ENCODE assay signal across 17 mouse cellular contexts in the genomic region with DNA sequence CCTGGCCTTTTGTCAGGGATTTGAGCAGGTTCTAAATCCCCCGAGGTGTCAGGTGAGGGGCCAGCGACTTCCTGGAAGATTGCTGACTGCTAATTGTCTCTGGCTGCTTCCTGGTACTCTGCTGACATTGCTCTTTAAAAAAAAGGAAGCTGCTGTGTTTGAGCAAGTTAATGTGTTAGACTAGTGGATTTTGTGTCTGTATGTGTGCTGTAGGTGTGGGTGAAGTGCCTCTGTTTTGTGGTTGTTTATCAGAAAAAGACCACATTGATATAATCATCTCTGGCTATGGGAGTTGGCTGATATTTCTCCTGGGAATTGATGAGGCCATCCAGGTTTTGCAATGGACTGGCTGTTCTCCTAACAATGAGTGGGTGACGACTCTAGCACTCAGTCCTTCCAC. TPM values are rescaled to one million over a fixed set of nuclear protein-coding genes. Genes with fewer than 3 reads are reported as not detected.
DNase-seq lines count a peak whose midpoint lies in the region; ATAC-seq and TF ChIP-seq lines count a peak whose summit lies in the region.
"Had no signal": no experiment of that assay in that cellular context is flagged by ENCODE, and none has a peak within 500 bp of the region (broad histone marks: within the 10 kb centered on the region; RNA-seq: fewer than 3 reads in every experiment).

No protein-coding gene starts in this region.

- WGBS in heart, embryonic 15.5 days: 24% methylated on average over 3 of the region's 3 CpGs
- WGBS in midbrain, embryonic 14.5 days: 43% methylated on average over 3 of the region's 3 CpGs
- WGBS in midbrain, embryonic 13.5 days: 44% methylated on average over 3 of the region's 3 CpGs
- 14% methylated on average over 3 of the region's 3 CpGs for WGBS in small intestine, adult 2 months
- WGBS in forebrain, embryonic 15.5 days: 31% methylated on average over 3 of the region's 3 CpGs

- H3K79me2 ChIP-seq in MEL (ENCODE audit: control insufficient read depth, insufficient read depth, low read length, poor library complexity): no peaks in the 10 kb centered on the region

- H3K9ac ChIP-seq in heart, embryonic 15.5 days: no peak overlapping the region
- H3K9ac ChIP-seq in midbrain, embryonic 14.5 days (replicated peaks; ENCODE audit: low read length): no peak overlapping the region
- H3K9ac ChIP-seq in midbrain, embryonic 13.5 days (replicated peaks): no peak overlapping the region
- no peak overlapping the region for H3K9ac ChIP-seq in MEL (ENCODE audit: control insufficient read depth, low read depth, low read length, poor library complexity, severe bottlenecking)
- H3K9ac ChIP-seq in forebrain, embryonic 15.5 days (replicated peaks): no peak overlapping the region
- H3K9ac ChIP-seq: limb, embryonic 12.5 days had no signal

- no peaks in the 10 kb centered on the region for H3K9me3 ChIP-seq in heart, embryonic 15.5 days (replicated peaks)
- H3K9me3 ChIP-seq in midbrain, embryonic 14.5 days (ENCODE audit: control insufficient read depth, low read length): no peaks in the 10 kb centered on the region
- no peaks in the 10 kb centered on the region for H3K9me3 ChIP-seq in midbrain, embryonic 13.5 days
- H3K9me3 ChIP-seq in MEL (replicated peaks; ENCODE audit: insufficient read depth, low read length): no peaks in the 10 kb centered on the region
- no peaks in the 10 kb centered on the region for H3K9me3 ChIP-seq in forebrain, embryonic 15.5 days
- H3K9me3 ChIP-seq: limb, embryonic 12.5 days had no signal

- no peak for TF ChIP-seq CTCF in MEL (IDR thresholded peaks at IDR 0.05 in 2 of 3, conservative IDR thresholded peaks at IDR 0.05 in 1 of 3; ENCODE audit: control insufficient read depth in 1 of 3, insufficient read depth in 1 of 3, low read depth in 2 of 3, low read length in 3 of 3, poor library complexity in 1 of 3, severe bottlenecking in 1 of 3)
- TF ChIP-seq CTCF in small intestine, adult 2 months (IDR thresholded peaks at IDR 0.05; ENCODE audit: extremely low read depth, insufficient read length, insufficient replicate concordance, low read depth, low read length): no peak

- no peaks in the 10 kb centered on the region for H3K27me3 ChIP-seq in heart, embryonic 15.5 days
- H3K27me3 ChIP-seq in midbrain, embryonic 14.5 days (ENCODE audit: control insufficient read depth, insufficient read depth, low read length): no peaks in the 10 kb centered on the region
- H3K27me3 ChIP-seq in midbrain, embryonic 13.5 days: no peaks in the 10 kb centered on the region
- no peaks in the 10 kb centered on the region for H3K27me3 ChIP-seq in MEL (ENCODE audit: control insufficient read depth in 1 of 2, insufficient read depth in 2 of 2, low read length in 2 of 2)
- no peaks in the 10 kb centered on the region for H3K27me3 ChIP-seq in small intestine, adult 2 months (ENCODE audit: control insufficient read depth, insufficient read depth, low read length)
- no peaks in the 10 kb centered on the region for H3K27me3 ChIP-seq in forebrain, embryonic 15.5 days
- H3K27me3 ChIP-seq: limb, embryonic 12.5 days; Patski had no signal

- no peak overlapping the region for H3K4me3 ChIP-seq in heart, embryonic 15.5 days
- H3K4me3 ChIP-seq in midbrain, embryonic 14.5 days (replicated peaks; ENCODE audit: low read depth, low read length): no peak overlapping the region
- no peak overlapping the region for H3K4me3 ChIP-seq in midbrain, embryonic 13.5 days (replicated peaks)
- H3K4me3 ChIP-seq in MEL (ENCODE audit: control insufficient read depth in 1 of 2, insufficient read depth in 1 of 2, low read depth in 2 of 2, low read length in 2 of 2): no peak overlapping the region
- H3K4me3 ChIP-seq in small intestine, adult 2 months (ENCODE audit: low read depth, low read length): no peak overlapping the region
- no peak overlapping the region for H3K4me3 ChIP-seq in forebrain, embryonic 15.5 days
- H3K4me3 ChIP-seq: limb, embryonic 12.5 days had no signal

- no peak for ATAC-seq in heart, embryonic 15.5 days (replicated peaks; ENCODE audit: insufficient number of reproducible peaks, insufficient read depth, low FRiP score, low read depth)
- no peak for ATAC-seq in midbrain, embryonic 14.5 days (ENCODE audit: low FRiP score, low TSS enrichment)
- ATAC-seq in midbrain, embryonic 13.5 days: no peak
- no peak for ATAC-seq in forebrain, embryonic 15.5 days (replicated peaks)
- ATAC-seq: Patski had no signal

- TF ChIP-seq POLR2A in MEL (IDR thresholded peaks at IDR 0.05; ENCODE audit: control insufficient read depth in 1 of 2, insufficient read depth in 1 of 2, low read depth in 1 of 2, low read length in 2 of 2, poor library complexity in 1 of 2): no peak
- no peak for TF ChIP-seq POLR2A in small intestine, adult 2 months (IDR thresholded peaks at IDR 0.05; ENCODE audit: low read depth, low read length)

- no peaks in the 10 kb centered on the region for H3K36me3 ChIP-seq in heart, embryonic 15.5 days
- no peaks in the 10 kb centered on the region for H3K36me3 ChIP-seq in midbrain, embryonic 14.5 days (ENCODE audit: control insufficient read depth, insufficient read depth, low read length)
- no peaks in the 10 kb centered on the region for H3K36me3 ChIP-seq in midbrain, embryonic 13.5 days
- H3K36me3 ChIP-seq in MEL (ENCODE audit: control insufficient read depth in 1 of 2, insufficient read depth in 2 of 2, low read length in 2 of 2): no peaks in the 10 kb centered on the region; a peak in 1 of 4 replicates
- no peaks in the 10 kb centered on the region for H3K36me3 ChIP-seq in small intestine, adult 2 months (ENCODE audit: control insufficient read depth, insufficient read depth, low read length)
- no peaks in the 10 kb centered on the region for H3K36me3 ChIP-seq in forebrain, embryonic 15.5 days
- H3K36me3 ChIP-seq: limb, embryonic 12.5 days had no signal

- H3K4me2 ChIP-seq in heart, embryonic 15.5 days: 0 out of 2 replicates have a peak overlapping the region, but pooled peaks have one; percentile 4
- H3K4me2 ChIP-seq in midbrain, embryonic 14.5 days (ENCODE audit: low read length): no peak overlapping the region
- no peak overlapping the region for H3K4me2 ChIP-seq in midbrain, embryonic 13.5 days (replicated peaks)
- no peak overlapping the region for H3K4me2 ChIP-seq in forebrain, embryonic 15.5 days (replicated peaks)
- H3K4me2 ChIP-seq: limb, embryonic 12.5 days had no signal

- no peak for DNase-seq in heart, postnatal 14 days
- peak; percentile 3 for DNase-seq in midbrain, embryonic 14.5 days
- peak; percentile 65 for DNase-seq in MEL (ENCODE audit: low read depth, low spot score)
- no peak for DNase-seq in embryo, embryonic 10 days (ENCODE audit: low spot score)
- DNase-seq: adrenal gland, adult 2 months; spleen, adult 18-20 months had no signal

- peaks cover 18% of the 10 kb centered on the region; the same call in 1 of the 2 replicates for H3K4me1 ChIP-seq in heart, embryonic 15.5 days (replicated peaks)
- H3K4me1 ChIP-seq in midbrain, embryonic 14.5 days (ENCODE audit: control insufficient read depth, insufficient read depth, low read length): no peaks in the 10 kb centered on the region
- H3K4me1 ChIP-seq in midbrain, embryonic 13.5 days (replicated peaks): peaks cover 12% of the 10 kb centered on the region
- H3K4me1 ChIP-seq in MEL (ENCODE audit: control insufficient read depth in 1 of 2, insufficient read depth in 2 of 2, low read length in 2 of 2): no peaks in the 10 kb centered on the region
- peaks cover 2% of the 10 kb centered on the region; the same call in 1 of the 2 replicates for H3K4me1 ChIP-seq in small intestine, adult 2 months (ENCODE audit: control insufficient read depth, insufficient read depth, insufficient read length, low read length)
- peaks cover 14% of the 10 kb centered on the region; the same call in 1 of the 2 replicates for H3K4me1 ChIP-seq in forebrain, embryonic 15.5 days
- H3K4me1 ChIP-seq: limb, embryonic 12.5 days had no signal

- TF ChIP-seq EP300 in MEL (IDR thresholded peaks at IDR 0.05; ENCODE audit: low read depth in 1 of 2, low read length in 2 of 2): peak in 1 of 2 experiments; percentile 29; a peak in 1 of 4 replicates

- TF ChIP-seq RAD21 in MEL (IDR thresholded peaks at IDR 0.05; ENCODE audit: low read depth, low read length): no peak

- H3K27ac ChIP-seq in heart, embryonic 15.5 days: no peak overlapping the region
- H3K27ac ChIP-seq in midbrain, embryonic 14.5 days (replicated peaks; ENCODE audit: low read depth, low read length): no peak overlapping the region
- H3K27ac ChIP-seq in midbrain, embryonic 13.5 days: no peak overlapping the region
- no peak overlapping the region for H3K27ac ChIP-seq in MEL (ENCODE audit: control insufficient read depth, low read depth, low read length)
- peak overlapping the region; percentile 62; the same call in 1 of the 2 replicates for H3K27ac ChIP-seq in small intestine, adult 2 months (ENCODE audit: insufficient read depth, low read depth, low read length)
- no peak overlapping the region for H3K27ac ChIP-seq in forebrain, embryonic 15.5 days (replicated peaks)
- H3K27ac ChIP-seq: limb, embryonic 12.5 days had no signal

- intact Hi-C loops in heart, postnatal 14 days (cut with DNase I): no loop called here

RNA-seq across cellular contexts. Expression of a gene that starts 2.5 kb away (rescaled TPM):
- 4.1 TPM in 2 replicates for polyA plus RNA-seq in heart, embryonic 15.5 days (2015; fragmentation: Nextera tagmentation; extraction: Ambion mirVana)
- total RNA-seq in heart, postnatal 14 days (2021): 1 to 10 TPM; 5.8 to 6.5 TPM
- polyA plus RNA-seq in midbrain, embryonic 14.5 days (2014; fragmentation: Nextera tagmentation; extraction: Ambion mirVana): 1.5 and 2.7 TPM in 2 replicates
- 2.2 and 2.6 TPM in 2 replicates for polyA plus RNA-seq in midbrain, embryonic 13.5 days (2015; fragmentation: Nextera tagmentation; extraction: Ambion mirVana)
- not detected in 2 replicates for total RNA-seq in MEL (2012; rRNA removed)
- not detected for polyA plus RNA-seq in MEL (2012; ENCODE audit: insufficient read depth in 1 of 2, insufficient read length in 2 of 2, low read depth in 1 of 2, low replicate concordance in 2 of 2, missing spikeins in 1 of 2)
- 21.1 and 27.1 TPM in 2 replicates for polyA plus RNA-seq in small intestine, adult 2 months (2012; rRNA removed)
- polyA plus RNA-seq in forebrain, embryonic 15.5 days (2015; fragmentation: Nextera tagmentation; extraction: Ambion mirVana): 2.6 and 3.8 TPM in 2 replicates

RNA-seq across cellular contexts. Expression of a gene that starts 2.6 kb away (rescaled TPM):
- 26.3 and 31.6 TPM in 2 replicates for polyA plus RNA-seq in heart, embryonic 15.5 days (2015; fragmentation: Nextera tagmentation; extraction: Ambion mirVana)
- 10 to 100 TPM; 45.7 to 58.6 TPM for total RNA-seq in heart, postnatal 14 days (2021)
- 9.6 and 12.7 TPM in 2 replicates for polyA plus RNA-seq in midbrain, embryonic 14.5 days (2014; fragmentation: Nextera tagmentation; extraction: Ambion mirVana)
- polyA plus RNA-seq in midbrain, embryonic 13.5 days (2015; fragmentation: Nextera tagmentation; extraction: Ambion mirVana): 7.4 and 10.6 TPM in 2 replicates
- not detected in 2 replicates for total RNA-seq in MEL (2012; rRNA removed)
- under 1 TPM in 1 of 2 experiments, not detected in 1; 0.18 TPM for polyA plus RNA-seq in MEL (2012; ENCODE audit: insufficient read depth in 1 of 2, insufficient read length in 2 of 2, low read depth in 1 of 2, low replicate concordance in 2 of 2, missing spikeins in 1 of 2)
- polyA plus RNA-seq in small intestine, adult 2 months (2012; rRNA removed): 120 and 130 TPM in 2 replicates
- polyA plus RNA-seq in forebrain, embryonic 15.5 days (2015; fragmentation: Nextera tagmentation; extraction: Ambion mirVana): 8.9 and 10.0 TPM in 2 replicates

RNA-seq across cellular contexts. Expression of a gene that starts 19.3 kb away (rescaled TPM):
- polyA plus RNA-seq in heart, embryonic 15.5 days (2015; fragmentation: Nextera tagmentation; extraction: Ambion mirVana): not detected in 2 replicates
- not detected for total RNA-seq in heart, postnatal 14 days (2021)
- 0.11 TPM in 1 of 2 replicates, not detected in the other for polyA plus RNA-seq in midbrain, embryonic 14.5 days (2014; fragmentation: Nextera tagmentation; extraction: Ambion mirVana)
- 0.03 TPM in 1 of 2 replicates, not detected in the other for polyA plus RNA-seq in midbrain, embryonic 13.5 days (2015; fragmentation: Nextera tagmentation; extraction: Ambion mirVana)
- total RNA-seq in MEL (2012; rRNA removed): not detected in 2 replicates
- polyA plus RNA-seq in MEL (2012; ENCODE audit: insufficient read depth in 1 of 2, insufficient read length in 2 of 2, low read depth in 1 of 2, low replicate concordance in 2 of 2, missing spikeins in 1 of 2): not detected
- 0.01 TPM in 1 of 2 replicates, not detected in the other for polyA plus RNA-seq in small intestine, adult 2 months (2012; rRNA removed)
- not detected in 2 replicates for polyA plus RNA-seq in forebrain, embryonic 15.5 days (2015; fragmentation: Nextera tagmentation; extraction: Ambion mirVana)
- total RNA-seq: layer of hippocampus, postnatal 10 days; megakaryocyte, adult 5-6 weeks had no signal
- polyA plus RNA-seq: adrenal gland, adult 2 months; hindbrain, embryonic 11.5 days; kidney, embryonic 14.5 days; limb, embryonic 12.5 days; Patski; thymus, postnatal 0 days had no signal

RNA-seq across cellular contexts. Expression of a gene that starts 20.7 kb away (rescaled TPM):
- not detected in 2 replicates for polyA plus RNA-seq in heart, embryonic 15.5 days (2015; fragmentation: Nextera tagmentation; extraction: Ambion mirVana)
- total RNA-seq in heart, postnatal 14 days (2021): not detected
- polyA plus RNA-seq in midbrain, embryonic 14.5 days (2014; fragmentation: Nextera tagmentation; extraction: Ambion mirVana): not detected in 2 replicates
- polyA plus RNA-seq in midbrain, embryonic 13.5 days (2015; fragmentation: Nextera tagmentation; extraction: Ambion mirVana): not detected in 2 replicates
- not detected in 2 replicates for total RNA-seq in MEL (2012; rRNA removed)
- not detected for polyA plus RNA-seq in MEL (2012; ENCODE audit: insufficient read depth in 1 of 2, insufficient read length in 2 of 2, low read depth in 1 of 2, low replicate concordance in 2 of 2, missing spikeins in 1 of 2)
- polyA plus RNA-seq in small intestine, adult 2 months (2012; rRNA removed): not detected in 2 replicates
- not detected in 2 replicates for polyA plus RNA-seq in forebrain, embryonic 15.5 days (2015; fragmentation: Nextera tagmentation; extraction: Ambion mirVana)
- total RNA-seq: adrenal gland, adult 2 months; layer of hippocampus, postnatal 10 days; megakaryocyte, adult 5-6 weeks had no signal
- polyA plus RNA-seq: adrenal gland, adult 2 months; limb, embryonic 12.5 days; Patski; thymus, postnatal 0 days had no signal

RNA-seq across cellular contexts. Expression of a gene that starts 30.2 kb away (rescaled TPM):
- 0.66 and 1.2 TPM in 2 replicates for polyA plus RNA-seq in heart, embryonic 15.5 days (2015; fragmentation: Nextera tagmentation; extraction: Ambion mirVana)
- 1 to 10 TPM in 1 of 2 experiments, under 1 TPM in 1; 0.43 to 1.1 TPM for total RNA-seq in heart, postnatal 14 days (2021)
- 1.1 TPM in 1 of 2 replicates, not detected in the other for polyA plus RNA-seq in midbrain, embryonic 14.5 days (2014; fragmentation: Nextera tagmentation; extraction: Ambion mirVana)
- 0.30 and 0.41 TPM in 2 replicates for polyA plus RNA-seq in midbrain, embryonic 13.5 days (2015; fragmentation: Nextera tagmentation; extraction: Ambion mirVana)
- 65.0 and 73.4 TPM in 2 replicates for total RNA-seq in MEL (2012; rRNA removed)
- 10 to 100 TPM in 1 of 2 experiments, not detected in 1; 49.2 TPM for polyA plus RNA-seq in MEL (2012; ENCODE audit: insufficient read depth in 1 of 2, insufficient read length in 2 of 2, low read depth in 1 of 2, low replicate concordance in 2 of 2, missing spikeins in 1 of 2)
- polyA plus RNA-seq in small intestine, adult 2 months (2012; rRNA removed): 9.7 and 15.0 TPM in 2 replicates
- 0.36 and 0.40 TPM in 2 replicates for polyA plus RNA-seq in forebrain, embryonic 15.5 days (2015; fragmentation: Nextera tagmentation; extraction: Ambion mirVana)
- polyA plus RNA-seq: hindbrain, embryonic 11.5 days; Patski had no signal

Comparison
In these comparisons a context has a peak if more than half of its experiments do, and no peak if none do; other contexts are left out.
1. DNase-seq: peak in midbrain, embryonic 14.5 days (single experiment) and MEL (single experiment); none in heart, postnatal 14 days (0 of 2) and embryo, embryonic 10 days (single experiment).